Mouse (Mus musculus) retina, postnatal 7 days (tissue): Measurements from ENCODE around the gene Hagh.

Experiments
- DNase-seq: peaks from one replicate; pipeline ENCODE4 v3.0.0-alpha.2; 2012; ENCODE audit warnings: low read depth, low spot score

Gene Hagh

GRCm38 (mm10) chr17:24850065-24850772 is 10.3 kb downstream of the Hagh start, which contains the start of gene Fahd1:
TSS of gene Fahd1 (minus strand) at chr17:24850364.
- DNase-seq, result peak; percentile 95

GRCm38 (mm10) chr17:24850773-24851127 is 10.8 kb downstream of the Hagh start:
- no peak for DNase-seq

- no peak for DNase-seq
Measured at GRCm38 (mm10) chr17:24851381-24852125, 11.6 kb downstream of the Hagh start.

GRCm38 (mm10) chr17:24855838-24856464 is 16.0 kb downstream of the Hagh start:
- DNase-seq, result no peak

GRCm38 (mm10) chr17:24856589-24856988 is 16.6 kb downstream of the Hagh start:
- no peak for DNase-seq

GRCm38 (mm10) chr17:24857831-24858470 is 18.0 kb downstream of the Hagh start:
- no peak for DNase-seq

GRCm38 (mm10) chr17:24858967-24859366 is 19.0 kb downstream of the Hagh start:
- DNase-seq, result no peak

GRCm38 (mm10) chr17:24860076-24860475 is 20.1 kb downstream of the Hagh start:
- no peak for DNase-seq

- no peak for DNase-seq
Measured at GRCm38 (mm10) chr17:24861785-24862184, 21.8 kb downstream of the Hagh start.

GRCm38 (mm10) chr17:24865776-24866175 is 25.8 kb downstream of the Hagh start, which contains the start of gene Igfals:
TSS of gene Igfals (plus strand) at chr17:24865997.
- DNase-seq, result no peak

GRCm38 (mm10) chr17:24867914-24868313 is 28.0 kb downstream of the Hagh start:
- no peak for DNase-seq

- DNase-seq, result no peak
Measured at GRCm38 (mm10) chr17:24873695-24874404, 33.9 kb downstream of the Hagh start.

- no peak for DNase-seq
Measured at GRCm38 (mm10) chr17:24874405-24874745, 34.4 kb downstream of the Hagh start.

- DNase-seq, result no peak
Measured at GRCm38 (mm10) chr17:24874989-24875388, 35.0 kb downstream of the Hagh start.

GRCm38 (mm10) chr17:24877336-24878116 is 37.6 kb downstream of the Hagh start:
- no peak for DNase-seq

GRCm38 (mm10) chr17:24878117-24878397 is 38.1 kb downstream of the Hagh start:
- no peak for DNase-seq

GRCm38 (mm10) chr17:24878531-24878930 is 38.6 kb downstream of the Hagh start:
- no peak for DNase-seq

GRCm38 (mm10) chr17:24881738-24882440 is 41.9 kb downstream of the Hagh start:
- DNase-seq, result no peak

GRCm38 (mm10) chr17:24884391-24884790 is 44.4 kb downstream of the Hagh start:
- DNase-seq, result no peak
